ENCODE assay signal across 8 mouse cellular contexts in the genomic region with DNA sequence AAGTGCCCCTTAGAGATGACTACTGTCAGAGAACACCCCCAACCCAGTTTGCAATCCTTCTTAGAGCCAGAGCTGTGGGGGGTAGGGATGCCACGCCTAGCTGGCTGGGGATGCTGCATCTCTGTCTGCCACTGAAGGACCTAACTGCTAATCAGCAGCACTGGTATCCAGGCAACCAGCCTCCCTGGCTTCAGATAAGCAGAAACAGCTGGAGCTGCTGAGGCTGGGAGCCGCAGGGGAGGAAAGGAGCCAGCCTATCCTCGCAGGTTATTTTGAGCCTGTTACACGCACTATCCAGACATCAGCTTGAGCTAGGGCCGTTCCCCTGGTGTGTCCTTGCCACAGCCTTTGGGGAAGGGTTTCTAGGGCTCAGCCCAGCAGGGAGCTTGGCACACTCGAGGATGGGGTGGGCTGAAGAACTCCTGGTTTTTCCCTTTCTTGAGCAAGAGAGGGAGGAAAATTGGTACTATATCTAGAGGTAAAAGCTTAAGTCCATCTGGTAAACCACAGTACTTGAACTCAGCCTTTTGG.
DNase-seq lines count a peak whose midpoint lies in the region; ATAC-seq and TF ChIP-seq lines count a peak whose summit lies in the region.

No protein-coding gene starts in this region.

- H3K27ac ChIP-seq in embryonic facial prominence, embryonic 14.5 days (replicated peaks; ENCODE audit: low read depth, low read length), result peak overlapping the region; percentile 92
- peak overlapping the region; percentile 92 for H3K27ac ChIP-seq in heart, embryonic 10.5 days
- peak overlapping the region; percentile 92 for H3K27ac ChIP-seq in midbrain, postnatal 0 days (ENCODE audit: low read depth, low read length)

- no peak for TF ChIP-seq CTCF in E14TG2a.4 (conservative IDR thresholded peaks at IDR 0.05; ENCODE audit: low read length)
- TF ChIP-seq CTCF in midbrain, postnatal 0 days (IDR thresholded peaks at IDR 0.05), result no peak

- H3K4me2 ChIP-seq in embryonic facial prominence, embryonic 14.5 days (ENCODE audit: low read depth, low read length), result peak overlapping the region; percentile 19
- H3K4me2 ChIP-seq in midbrain, postnatal 0 days (ENCODE audit: low read depth, low read length, poor library complexity, severe bottlenecking), result no peak overlapping the region

- peaks cover 100% of the 10 kb centered on the region for H3K4me1 ChIP-seq in E14TG2a.4 (replicated peaks; ENCODE audit: low read depth, low read length)
- H3K4me1 ChIP-seq in embryonic facial prominence, embryonic 14.5 days (ENCODE audit: control insufficient read depth, insufficient read depth, low read length), result peaks cover 29% of the 10 kb centered on the region
- H3K4me1 ChIP-seq in heart, embryonic 10.5 days, result peaks cover 61% of the 10 kb centered on the region
- H3K4me1 ChIP-seq in midbrain, postnatal 0 days (ENCODE audit: insufficient read depth, low read length), result peaks cover 36% of the 10 kb centered on the region

- intact Hi-C loops in left cerebral cortex, postnatal 10 days (cut with DNase I), result no loop called here

- DNase-seq in adrenal gland, adult (ENCODE audit: inconsistent age in 2 of 2, low spot score in 1 of 2), result peak; percentile 67 to 83
- no peak for DNase-seq in adrenal gland, adult 18-20 months (ENCODE audit: low spot score in 2 of 2)
- DNase-seq in embryonic facial prominence, embryonic 14.5 days (ENCODE audit: low spot score), result peak; percentile 96
- peak; percentile 94 for DNase-seq in heart, embryonic 10.5 days (ENCODE audit: low spot score)
- peak; percentile 75 to 77 for DNase-seq in left cerebral cortex, postnatal 10 days (ENCODE audit: extremely low spot score in 1 of 2, low spot score in 2 of 2)
- peak; percentile 93 for DNase-seq in midbrain, postnatal 0 days (ENCODE audit: low spot score)
- DNase-seq in T-cell, adult 2 months (ENCODE audit: low spot score), result no peak

- H3K9ac ChIP-seq in embryonic facial prominence, embryonic 14.5 days (ENCODE audit: low read depth, low read length), result no peak overlapping the region
- peak overlapping the region; percentile 42 for H3K9ac ChIP-seq in midbrain, postnatal 0 days (replicated peaks; ENCODE audit: low read length, poor library complexity, severe bottlenecking)

- 0 out of 2 replicates have a peak overlapping the region, but pooled peaks have one; percentile 5 for H3K4me3 ChIP-seq in E14TG2a.4 (replicated peaks; ENCODE audit: low read length)
- no peak overlapping the region for H3K4me3 ChIP-seq in embryonic facial prominence, embryonic 14.5 days (ENCODE audit: low read depth, low read length)
- H3K4me3 ChIP-seq in heart, embryonic 10.5 days, result peak overlapping the region; percentile 29; the same call in 1 of the 2 replicates
- no peak overlapping the region for H3K4me3 ChIP-seq in midbrain, postnatal 0 days (ENCODE audit: low read depth, low read length)

- ATAC-seq in embryonic facial prominence, embryonic 14.5 days (ENCODE audit: low read depth), result peak; percentile 93
- ATAC-seq in midbrain, postnatal 0 days (ENCODE audit: low FRiP score), result peak; percentile 81

- no peaks in the 10 kb centered on the region for H3K9me3 ChIP-seq in E14TG2a.4 (ENCODE audit: low read length)
- H3K9me3 ChIP-seq in embryonic facial prominence, embryonic 14.5 days (ENCODE audit: control insufficient read depth, low read length), result no peaks in the 10 kb centered on the region
- H3K9me3 ChIP-seq in heart, embryonic 10.5 days, result no peaks in the 10 kb centered on the region
- no peaks in the 10 kb centered on the region for H3K9me3 ChIP-seq in midbrain, postnatal 0 days (ENCODE audit: low read length)

- 2% methylated on average over 6 of the region's 6 CpGs for WGBS in embryonic facial prominence, embryonic 14.5 days
- WGBS in heart, embryonic 10.5 days, result under 1% methylated on average over 6 of the region's 6 CpGs
- 3% methylated on average over 6 of the region's 6 CpGs for WGBS in midbrain, postnatal 0 days

- H3K27me3 ChIP-seq in E14TG2a.4 (ENCODE audit: insufficient read depth, low read length), result no peaks in the 10 kb centered on the region
- H3K27me3 ChIP-seq in embryonic facial prominence, embryonic 14.5 days (replicated peaks; ENCODE audit: control insufficient read depth, insufficient read depth, low read length), result no peaks in the 10 kb centered on the region
- H3K27me3 ChIP-seq in heart, embryonic 10.5 days (ENCODE audit: insufficient read depth, poor library complexity, severe bottlenecking), result no peaks in the 10 kb centered on the region
- H3K27me3 ChIP-seq in midbrain, postnatal 0 days (ENCODE audit: insufficient read depth, low read length), result no peaks in the 10 kb centered on the region

- H3K36me3 ChIP-seq in E14TG2a.4 (ENCODE audit: insufficient read depth, low read length), result peaks cover 10% of the 10 kb centered on the region; the same call in 1 of the 2 replicates
- no peaks in the 10 kb centered on the region for H3K36me3 ChIP-seq in embryonic facial prominence, embryonic 14.5 days (ENCODE audit: control insufficient read depth, insufficient read depth, low read length)
- H3K36me3 ChIP-seq in heart, embryonic 10.5 days, result no peaks in the 10 kb centered on the region
- H3K36me3 ChIP-seq in midbrain, postnatal 0 days (ENCODE audit: insufficient read depth, low read length), result no peaks in the 10 kb centered on the region

Comparison
In these comparisons a context has a peak if more than half of its experiments do, and no peak if none do; other contexts are left out.
1. DNase-seq: peak in adrenal gland, adult (2 of 2), embryonic facial prominence, embryonic 14.5 days (single experiment), heart, embryonic 10.5 days (single experiment), left cerebral cortex, postnatal 10 days (2 of 2) and midbrain, postnatal 0 days (single experiment); none in adrenal gland, adult 18-20 months (0 of 2) and T-cell, adult 2 months (single experiment).
2. H3K4me3 ChIP-seq: peak in E14TG2a.4 (single experiment) and heart, embryonic 10.5 days (single experiment); none in embryonic facial prominence, embryonic 14.5 days (single experiment) and midbrain, postnatal 0 days (single experiment).
3. Peak in every context shown above with its lines, with median percentiles within 50 percentile points of each other: H3K27ac ChIP-seq.